Comparison of ENCODE assay signal across 8 mouse cellular contexts in genomic region chr6:108784796-108785195, GRCm38 (mm10). TPM values are rescaled to one million over a fixed set of nuclear protein-coding genes. Genes with fewer than 3 reads are reported as not detected.
DNase-seq lines count a peak whose midpoint lies in the region; ATAC-seq and TF ChIP-seq lines count a peak whose summit lies in the region.

No protein-coding gene starts in this region.

- peak overlapping the region; percentile 69 for H3K4me2 ChIP-seq in lung, embryonic 15.5 days
- peak overlapping the region; percentile 75 for H3K4me2 ChIP-seq in intestine, postnatal 0 days (replicated peaks; ENCODE audit: low read depth)
- peak overlapping the region; percentile 83 for H3K4me2 ChIP-seq in midbrain, embryonic 14.5 days (ENCODE audit: low read length)

- H3K4me3 ChIP-seq in lung, embryonic 15.5 days: peak overlapping the region; percentile 100
- peak overlapping the region; percentile 100 for H3K4me3 ChIP-seq in intestine, postnatal 0 days (ENCODE audit: low read depth, low read length)
- peak overlapping the region; percentile 100; the same call in 1 of the 2 replicates for H3K4me3 ChIP-seq in midbrain, embryonic 14.5 days (replicated peaks; ENCODE audit: low read depth, low read length)

- DNase-seq in lung, postnatal 25 days (ENCODE audit: low spot score): no peak
- DNase-seq in c-Kit-positive CD71-positive TER-119-positive erythroid progenitor cells, embryonic 14.5 days (ENCODE audit: low spot score): peak; percentile 28
- no peak for DNase-seq in midbrain, embryonic 14.5 days
- no peak for DNase-seq in right cerebral cortex, postnatal 10 days (ENCODE audit: low spot score in 2 of 2)
- no peak for DNase-seq in layer of hippocampus, postnatal 14 days (ENCODE audit: low spot score in 2 of 2)
- DNase-seq in testis, postnatal 10 days (ENCODE audit: low spot score): no peak

- peaks cover 17% of the 10 kb centered on the region for H3K4me1 ChIP-seq in lung, embryonic 15.5 days
- peaks cover 5% of the 10 kb centered on the region; the same call in 1 of the 2 replicates for H3K4me1 ChIP-seq in intestine, postnatal 0 days (replicated peaks; ENCODE audit: control insufficient read depth, insufficient read depth, low read length)
- peaks cover 14% of the 10 kb centered on the region for H3K4me1 ChIP-seq in midbrain, embryonic 14.5 days (ENCODE audit: control insufficient read depth, insufficient read depth, low read length)

- ATAC-seq in lung, embryonic 15.5 days (ENCODE audit: borderline replicate concordance, extremely low read depth, low FRiP score, low TSS enrichment): no peak
- no peak for ATAC-seq in intestine, postnatal 0 days
- no peak for ATAC-seq in midbrain, embryonic 14.5 days (ENCODE audit: low FRiP score, low TSS enrichment)

- H3K27ac ChIP-seq in lung, embryonic 15.5 days: no peak overlapping the region
- H3K27ac ChIP-seq in intestine, postnatal 0 days (ENCODE audit: low read depth, low read length): no peak overlapping the region
- no peak overlapping the region for H3K27ac ChIP-seq in midbrain, embryonic 14.5 days (replicated peaks; ENCODE audit: low read depth, low read length)

- no peaks in the 10 kb centered on the region for H3K9me3 ChIP-seq in lung, embryonic 15.5 days
- H3K9me3 ChIP-seq in intestine, postnatal 0 days (ENCODE audit: control insufficient read depth): no peaks in the 10 kb centered on the region
- no peaks in the 10 kb centered on the region for H3K9me3 ChIP-seq in midbrain, embryonic 14.5 days (ENCODE audit: control insufficient read depth, low read length)

- WGBS in lung, embryonic 15.5 days: 43% methylated on average over 5 of the region's 5 CpGs
- 20% methylated on average over 5 of the region's 5 CpGs for WGBS in intestine, postnatal 0 days
- 77% methylated on average over 5 of the region's 5 CpGs for WGBS in midbrain, embryonic 14.5 days

- peak; percentile 39 for TF ChIP-seq CTCF in intestine, postnatal 0 days (IDR thresholded peaks at IDR 0.05; ENCODE audit: low read depth)

- H3K36me3 ChIP-seq in lung, embryonic 15.5 days: no peaks in the 10 kb centered on the region
- no peaks in the 10 kb centered on the region for H3K36me3 ChIP-seq in intestine, postnatal 0 days (ENCODE audit: control insufficient read depth, insufficient read depth)
- no peaks in the 10 kb centered on the region for H3K36me3 ChIP-seq in midbrain, embryonic 14.5 days (ENCODE audit: control insufficient read depth, insufficient read depth, low read length)

- H3K27me3 ChIP-seq in lung, embryonic 15.5 days: no peaks in the 10 kb centered on the region
- no peaks in the 10 kb centered on the region for H3K27me3 ChIP-seq in intestine, postnatal 0 days (replicated peaks; ENCODE audit: control insufficient read depth, insufficient read depth, low read length)
- no peaks in the 10 kb centered on the region for H3K27me3 ChIP-seq in midbrain, embryonic 14.5 days (ENCODE audit: control insufficient read depth, insufficient read depth, low read length)

- H3K9ac ChIP-seq in lung, embryonic 15.5 days: peak overlapping the region; percentile 99
- H3K9ac ChIP-seq in intestine, postnatal 0 days (ENCODE audit: low read depth, low read length): 0 out of 2 replicates have a peak overlapping the region, but pooled peaks have one; percentile 17
- 0 out of 2 replicates have a peak overlapping the region, but pooled peaks have one; percentile 16 for H3K9ac ChIP-seq in midbrain, embryonic 14.5 days (replicated peaks; ENCODE audit: low read length)

RNA-seq across cellular contexts. Expression of gene Arl8b, which starts 1.9 kb away (rescaled TPM):
- polyA plus RNA-seq in lung, embryonic 15.5 days (2015; fragmentation: Nextera tagmentation; extraction: Ambion mirVana): 75.0 and 79.2 TPM in 2 replicates
- polyA plus RNA-seq in intestine, postnatal 0 days (2015; fragmentation: Nextera tagmentation; extraction: Ambion mirVana): 59.5 and 59.6 TPM in 2 replicates
- polyA plus RNA-seq in midbrain, embryonic 14.5 days (2014; fragmentation: Nextera tagmentation; extraction: Ambion mirVana): 98.8 and 113 TPM in 2 replicates
- 100 to 1,000 TPM; 188 to 200 TPM for total RNA-seq in layer of hippocampus, postnatal 14 days (2021)

RNA-seq across cellular contexts. Expression of gene Edem1, which starts 43.6 kb away (rescaled TPM):
- polyA plus RNA-seq in lung, embryonic 15.5 days (2015; fragmentation: Nextera tagmentation; extraction: Ambion mirVana): 27.3 and 29.7 TPM in 2 replicates
- 40.4 and 41.3 TPM in 2 replicates for polyA plus RNA-seq in intestine, postnatal 0 days (2015; fragmentation: Nextera tagmentation; extraction: Ambion mirVana)
- 7.3 and 8.3 TPM in 2 replicates for polyA plus RNA-seq in midbrain, embryonic 14.5 days (2014; fragmentation: Nextera tagmentation; extraction: Ambion mirVana)
- 10 to 100 TPM; 19.6 to 28.9 TPM for total RNA-seq in layer of hippocampus, postnatal 14 days (2021)

Comparison
In these comparisons a context has a peak if more than half of its experiments do, and no peak if none do; other contexts are left out.
1. H3K9ac ChIP-seq: peak in every context shown above with its lines; median percentile 99 in lung, embryonic 15.5 days; 17 in intestine, postnatal 0 days; 16 in midbrain, embryonic 14.5 days.